Mouse (Mus musculus): ENCODE results near the gene Slc6a12. TPM values are rescaled to one million over a fixed set of nuclear protein-coding genes. Genes with fewer than 3 reads are reported as not detected.

Slc6a12 gene
- polyA plus RNA-seq, 1 experiment from 2014 or later, result 0.27 TPM

- no peak for ATAC-seq (ENCODE audit: insufficient read depth, low FRiP score)
- Histone ChIP-seq H3K27ac (ENCODE audit: low read length) (no peak overlapping the region), H3K9ac (ENCODE audit: low read length) (no peak overlapping the region), H3K36me3 (ENCODE audit: control insufficient read depth, insufficient read depth, low read length) (no peaks in the 10 kb centered on the region), H3K4me3 (replicated peaks; ENCODE audit: low read length) (no peak overlapping the region), H3K9me3 (replicated peaks; ENCODE audit: control insufficient read depth, low read length) (no peaks in the 10 kb centered on the region), H3K27me3 (ENCODE audit: control insufficient read depth, insufficient read depth, low read length) (no peaks in the 10 kb centered on the region), H3K4me2 (ENCODE audit: low read depth, low read length) (no peak overlapping the region), H3K4me1 (ENCODE audit: control insufficient read depth, insufficient read depth, low read length) (0 out of 2 replicates have a peak, but pooled peaks cover 4% of the 10 kb centered on the region)
- 84% methylated on average over 9 of the region's 9 CpGs for WGBS
Observed at GRCm38 (mm10) chr6:121322381-121323110, 20.3 kb upstream of the Slc6a12 start.

GRCm38 (mm10) chr6:121325298-121325697 lies 17.6 kb upstream of the Slc6a12 start:
- no peaks in the 10 kb centered on the region for H3K9me3 ChIP-seq (replicated peaks; ENCODE audit: control insufficient read depth, low read length)

GRCm38 (mm10) chr6:121325740-121326139 lies 17.1 kb upstream of the Slc6a12 start:
- Histone ChIP-seq H3K27ac (ENCODE audit: low read length) (no peak overlapping the region), H3K36me3 (ENCODE audit: control insufficient read depth, insufficient read depth, low read length) (no peaks in the 10 kb centered on the region), H3K4me2 (ENCODE audit: low read depth, low read length) (no peak overlapping the region), H3K4me1 (ENCODE audit: control insufficient read depth, insufficient read depth, low read length) (peaks cover 13% of the 10 kb centered on the region), H3K27me3 (ENCODE audit: control insufficient read depth, insufficient read depth, low read length) (no peaks in the 10 kb centered on the region), H3K9me3 (replicated peaks; ENCODE audit: control insufficient read depth, low read length) (no peaks in the 10 kb centered on the region), H3K4me3 (replicated peaks; ENCODE audit: low read length) (no peak overlapping the region), H3K9ac (ENCODE audit: low read length) (no peak overlapping the region)
- WGBS, result 56% methylated on average over 9 of the region's 9 CpGs
- no peak for ATAC-seq (ENCODE audit: insufficient read depth, low FRiP score)

More at GRCm38 (mm10) chr6:121325298-121325697, 17.6 kb upstream of the Slc6a12 start:
- Histone ChIP-seq H3K4me2 (ENCODE audit: low read depth, low read length) (no peak overlapping the region), H3K4me3 (replicated peaks; ENCODE audit: low read length) (no peak overlapping the region), H3K27ac (ENCODE audit: low read length) (no peak overlapping the region), H3K27me3 (ENCODE audit: control insufficient read depth, insufficient read depth, low read length) (no peaks in the 10 kb centered on the region), H3K4me1 (ENCODE audit: control insufficient read depth, insufficient read depth, low read length) (peaks cover 13% of the 10 kb centered on the region), H3K36me3 (ENCODE audit: control insufficient read depth, insufficient read depth, low read length) (no peaks in the 10 kb centered on the region), H3K9ac (ENCODE audit: low read length) (no peak overlapping the region)
- ATAC-seq (ENCODE audit: insufficient read depth, low FRiP score), result no peak
- WGBS, result 89% methylated on average over 3 of the region's 3 CpGs

GRCm38 (mm10) chr6:121326486-121327069 lies 16.3 kb upstream of the Slc6a12 start:
- Histone ChIP-seq H3K9ac (ENCODE audit: low read length) (no peak overlapping the region), H3K4me2 (ENCODE audit: low read depth, low read length) (no peak overlapping the region), H3K4me3 (replicated peaks; ENCODE audit: low read length) (no peak overlapping the region), H3K9me3 (replicated peaks; ENCODE audit: control insufficient read depth, low read length) (no peaks in the 10 kb centered on the region), H3K27ac (ENCODE audit: low read length) (no peak overlapping the region), H3K27me3 (ENCODE audit: control insufficient read depth, insufficient read depth, low read length) (no peaks in the 10 kb centered on the region), H3K4me1 (ENCODE audit: control insufficient read depth, insufficient read depth, low read length) (peaks cover 13% of the 10 kb centered on the region), H3K36me3 (ENCODE audit: control insufficient read depth, insufficient read depth, low read length) (no peaks in the 10 kb centered on the region)
- no peak for ATAC-seq (ENCODE audit: insufficient read depth, low FRiP score)
- WGBS, result 44% methylated on average over 10 of the region's 10 CpGs

- no peak for ATAC-seq (ENCODE audit: insufficient read depth, low FRiP score)
- H3K4me3 ChIP-seq (replicated peaks; ENCODE audit: low read length), result no peak overlapping the region
- no peaks in the 10 kb centered on the region for H3K27me3 ChIP-seq (ENCODE audit: control insufficient read depth, insufficient read depth, low read length)
- no peaks in the 10 kb centered on the region for H3K9me3 ChIP-seq (replicated peaks; ENCODE audit: control insufficient read depth, low read length)
- no peaks in the 10 kb centered on the region for H3K36me3 ChIP-seq (ENCODE audit: control insufficient read depth, insufficient read depth, low read length)
- WGBS, result 72% methylated on average over 9 of the region's 9 CpGs
- peaks cover 13% of the 10 kb centered on the region for H3K4me1 ChIP-seq (ENCODE audit: control insufficient read depth, insufficient read depth, low read length)
- no peak overlapping the region for H3K9ac ChIP-seq (ENCODE audit: low read length)
- H3K27ac ChIP-seq (ENCODE audit: low read length), result no peak overlapping the region
- no peak overlapping the region for H3K4me2 ChIP-seq (ENCODE audit: low read depth, low read length)
Observed at GRCm38 (mm10) chr6:121328417-121328884, 14.4 kb upstream of the Slc6a12 start.

GRCm38 (mm10) chr6:121329848-121330508 lies 12.9 kb upstream of the Slc6a12 start:
- Histone ChIP-seq H3K27me3 (ENCODE audit: control insufficient read depth, insufficient read depth, low read length) (no peaks in the 10 kb centered on the region), H3K36me3 (ENCODE audit: control insufficient read depth, insufficient read depth, low read length) (no peaks in the 10 kb centered on the region), H3K4me2 (ENCODE audit: low read depth, low read length) (no peak overlapping the region), H3K4me1 (ENCODE audit: control insufficient read depth, insufficient read depth, low read length) (peaks cover 13% of the 10 kb centered on the region), H3K27ac (ENCODE audit: low read length) (no peak overlapping the region), H3K9me3 (replicated peaks; ENCODE audit: control insufficient read depth, low read length) (no peaks in the 10 kb centered on the region), H3K4me3 (replicated peaks; ENCODE audit: low read length) (no peak overlapping the region), H3K9ac (ENCODE audit: low read length) (no peak overlapping the region)
- ATAC-seq (ENCODE audit: insufficient read depth, low FRiP score), result peak; percentile 27; the same call in 1 of the 2 replicates
- WGBS, result 18% methylated on average over 10 of the region's 10 CpGs

- Histone ChIP-seq H3K27ac (ENCODE audit: low read length) (no peak overlapping the region), H3K36me3 (ENCODE audit: control insufficient read depth, insufficient read depth, low read length) (no peaks in the 10 kb centered on the region), H3K4me3 (replicated peaks; ENCODE audit: low read length) (no peak overlapping the region), H3K4me2 (ENCODE audit: low read depth, low read length) (no peak overlapping the region), H3K9ac (ENCODE audit: low read length) (no peak overlapping the region), H3K9me3 (replicated peaks; ENCODE audit: control insufficient read depth, low read length) (no peaks in the 10 kb centered on the region), H3K27me3 (ENCODE audit: control insufficient read depth, insufficient read depth, low read length) (no peaks in the 10 kb centered on the region), H3K4me1 (ENCODE audit: control insufficient read depth, insufficient read depth, low read length) (no peaks in the 10 kb centered on the region)
- 77% methylated on average over 9 of the region's 9 CpGs for WGBS
- ATAC-seq (ENCODE audit: insufficient read depth, low FRiP score), result no peak
Observed at GRCm38 (mm10) chr6:121335841-121336240, 7.0 kb upstream of the Slc6a12 start.

- Histone ChIP-seq H3K36me3 (ENCODE audit: control insufficient read depth, insufficient read depth, low read length) (no peaks in the 10 kb centered on the region), H3K4me2 (ENCODE audit: low read depth, low read length) (no peak overlapping the region), H3K27ac (ENCODE audit: low read length) (no peak overlapping the region), H3K4me1 (ENCODE audit: control insufficient read depth, insufficient read depth, low read length) (no peaks in the 10 kb centered on the region), H3K9me3 (replicated peaks; ENCODE audit: control insufficient read depth, low read length) (no peaks in the 10 kb centered on the region), H3K4me3 (replicated peaks; ENCODE audit: low read length) (no peak overlapping the region), H3K9ac (ENCODE audit: low read length) (no peak overlapping the region), H3K27me3 (ENCODE audit: control insufficient read depth, insufficient read depth, low read length) (no peaks in the 10 kb centered on the region)
- 62% methylated on average over 8 of the region's 8 CpGs for WGBS
- no peak; the same call in 1 of the 2 replicates for ATAC-seq (ENCODE audit: insufficient read depth, low FRiP score)
Observed at GRCm38 (mm10) chr6:121336558-121336957, 6.3 kb upstream of the Slc6a12 start.

- Histone ChIP-seq H3K36me3 (ENCODE audit: control insufficient read depth, insufficient read depth, low read length) (no peaks in the 10 kb centered on the region), H3K9me3 (replicated peaks; ENCODE audit: control insufficient read depth, low read length) (no peaks in the 10 kb centered on the region), H3K27me3 (ENCODE audit: control insufficient read depth, insufficient read depth, low read length) (no peaks in the 10 kb centered on the region), H3K4me1 (ENCODE audit: control insufficient read depth, insufficient read depth, low read length) (no peaks in the 10 kb centered on the region), H3K9ac (ENCODE audit: low read length) (no peak overlapping the region), H3K4me2 (ENCODE audit: low read depth, low read length) (no peak overlapping the region), H3K4me3 (replicated peaks; ENCODE audit: low read length) (no peak overlapping the region), H3K27ac (ENCODE audit: low read length) (no peak overlapping the region)
- 95% methylated on average over 9 of the region's 9 CpGs for WGBS
- no peak for ATAC-seq (ENCODE audit: insufficient read depth, low FRiP score)
Observed at GRCm38 (mm10) chr6:121337229-121337628, 5.6 kb upstream of the Slc6a12 start.
